Mouse (Mus musculus) layer of hippocampus, adult 6 months (tissue): ENCODE results near the gene S100a5. TPM values are rescaled to one million over a fixed set of nuclear protein-coding genes. Genes with fewer than 3 reads are reported as not detected.

Source experiments
- long read RNA-seq, 2 experiments: library from polyadenylated mRNA; unstranded; transcript quantifications; one replicate each; pipeline ENCODE4 v2.0.0; 2019 to 2020
- polyA plus RNA-seq: library from polyadenylated mRNA; unstranded; fragments of <200 nt; fragmentation: Nextera tagmentation; gene quantifications from 2 replicates; pipeline ENCODE4 v1.2.3, GENCODE M21; 2021

The S100a5 gene
- polyA plus RNA-seq = not detected in 2 replicates
- long read RNA-seq, experiment 1 = 0 reads
- long read RNA-seq, experiment 2 = 0 reads

DNA sequence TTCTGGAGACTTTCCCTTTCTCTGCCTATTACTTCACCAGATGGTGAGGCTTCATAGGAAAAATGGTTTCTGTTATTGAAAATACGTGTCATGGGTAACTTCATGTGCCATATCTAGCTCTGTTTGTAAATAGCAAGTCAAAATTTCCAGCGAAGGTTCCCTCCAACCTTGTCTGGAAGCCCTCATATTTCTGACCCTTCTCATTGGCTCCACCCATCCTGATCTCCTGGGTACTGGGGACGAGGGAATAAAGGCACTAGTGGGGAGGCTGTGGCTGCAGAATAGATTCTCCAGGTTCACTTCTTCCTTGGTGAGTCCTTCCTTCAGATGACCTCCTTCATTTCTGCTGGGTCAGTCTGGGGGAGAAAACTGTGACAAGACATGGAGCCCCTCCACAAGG lies at the start of gene S100a5:
Gene S100a5, plus strand, starts transcription at position 301 of the 400 bp plus-strand sequence.

GRCm38 (mm10) chr3:90560008-90560628 lies 48.2 kb upstream of the S100a5 start, which contains the start of gene S100a3:
TSS of gene S100a3 (plus strand) at chr3:90560578.

GRCm38 (mm10) chr3:90589947-90590346 lies 18.4 kb upstream of the S100a5 start, which contains the start of gene S100a2:
TSS of gene S100a2 (plus strand) at chr3:90590247.

DNA sequence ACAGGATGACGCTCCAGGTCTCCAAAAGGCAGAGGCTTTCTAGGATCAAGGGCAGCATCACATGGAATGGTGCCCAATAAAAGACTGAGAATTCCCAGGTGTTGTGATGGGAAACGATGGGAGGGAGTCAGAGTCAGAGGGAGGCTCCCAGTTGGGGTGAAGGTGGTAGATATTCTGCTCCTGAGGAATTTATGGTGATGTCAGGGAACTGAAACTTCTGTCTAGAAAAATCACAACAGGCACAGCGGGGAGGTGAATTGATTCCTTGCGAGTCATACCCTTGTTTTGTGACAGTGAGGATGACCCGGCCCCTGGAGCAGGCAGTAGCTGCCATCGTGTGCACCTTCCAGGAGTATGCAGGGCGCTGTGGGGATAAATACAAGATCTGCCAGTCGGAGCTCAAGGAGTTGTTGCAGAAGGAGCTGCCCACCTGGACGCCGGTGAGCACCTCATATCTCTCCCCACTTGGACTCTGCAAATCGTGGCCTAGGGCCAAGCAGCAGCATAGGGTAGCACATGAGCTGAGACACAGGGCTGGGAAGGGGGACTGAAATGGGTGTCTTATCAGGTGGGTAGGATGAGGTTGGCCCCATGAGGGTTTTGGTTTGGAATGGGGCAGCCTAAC lies 6.7 kb upstream of the S100a5 start, which contains the start of gene Gm42674:
Gene Gm42674, plus strand, starts transcription at position 419 of the 625 bp plus-strand sequence.

GRCm38 (mm10) chr3:90603623-90604022 lies 4.7 kb upstream of the S100a5 start, which contains the start of gene S100a4:
TSS of gene S100a4 (plus strand) at chr3:90603771.

DNA sequence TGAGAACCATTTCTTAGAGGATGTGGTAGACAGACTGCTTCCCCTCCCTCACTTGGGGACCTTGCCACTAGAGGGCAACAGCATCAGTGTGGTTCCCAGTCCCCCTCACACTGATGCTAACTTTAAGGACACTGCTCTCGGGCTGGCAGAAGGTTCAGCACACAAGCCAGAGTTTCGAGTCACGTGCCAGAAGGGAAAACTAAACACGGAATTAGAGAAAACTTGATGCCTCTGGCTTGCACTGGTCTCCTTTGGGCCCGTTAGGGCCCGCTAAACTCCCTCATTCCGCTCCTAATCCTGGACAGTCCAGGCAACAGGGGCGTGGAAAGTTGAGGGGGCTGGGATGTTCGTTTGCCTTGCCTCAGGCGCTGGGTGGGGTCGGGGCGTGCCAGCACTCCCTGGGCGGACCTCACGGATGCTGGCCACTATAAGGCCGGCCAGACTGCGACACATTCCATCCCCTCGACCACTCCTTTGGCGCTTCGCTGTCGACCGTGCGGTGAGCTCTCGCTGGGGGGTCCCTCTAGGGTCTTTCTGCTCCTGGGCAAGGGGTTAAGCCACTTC lies 4.5 kb downstream of the S100a5 start, which contains the start of gene S100a6:
Gene S100a6, plus strand, starts transcription at position 155 of the 564 bp plus-strand sequence.

GRCm38 (mm10) chr3:90653717-90654116 lies 45.4 kb downstream of the S100a5 start, which contains the start of gene S100a7a:
TSS of gene S100a7a (plus strand) at chr3:90654017.

Other genes starting within 250 kb of the S100a5 start
- gene Slc27a3, start 218.6 kb upstream of the S100a5 start, polyA plus RNA-seq = 3.6 TPM in 2 replicates
- gene Ints3, start 174.9 kb upstream of the S100a5 start, polyA plus RNA-seq = 12.0 and 12.8 TPM in 2 replicates
- 0.78 and 0.92 TPM in 2 replicates for gene Npr1, start 142.7 kb upstream of the S100a5 start, polyA plus RNA-seq
- gene Ilf2, start 132.4 kb upstream of the S100a5 start, polyA plus RNA-seq = 70.1 and 73.7 TPM in 2 replicates
- gene Snapin, start 117.5 kb upstream of the S100a5 start, polyA plus RNA-seq = 91.8 and 96.6 TPM in 2 replicates
- gene Chtop, start 99.0 kb upstream of the S100a5 start, polyA plus RNA-seq = 86.8 and 92.3 TPM in 2 replicates
- gene S100a1, start 94.1 kb upstream of the S100a5 start, polyA plus RNA-seq = 287 and 351 TPM in 2 replicates
- 174 and 206 TPM in 2 replicates for gene S100a13, start 94.1 kb upstream of the S100a5 start, polyA plus RNA-seq
- gene S100a14, start 81.7 kb upstream of the S100a5 start, polyA plus RNA-seq = 0.15 TPM in 1 of 2 replicates, not detected in the other
- 198 and 207 TPM in 2 replicates for gene S100a16, start 71.3 kb upstream of the S100a5 start, polyA plus RNA-seq
- gene S100a3, start 47.9 kb upstream of the S100a5 start, polyA plus RNA-seq = 0.58 and 1.2 TPM in 2 replicates
- not detected in 2 replicates for gene S100a2, start 18.3 kb upstream of the S100a5 start, polyA plus RNA-seq
- gene Gm42674, start 6.6 kb upstream of the S100a5 start, polyA plus RNA-seq = not detected in 2 replicates
- gene S100a4, start 4.8 kb upstream of the S100a5 start, polyA plus RNA-seq = 5.3 and 5.8 TPM in 2 replicates
- 46.6 and 59.7 TPM in 2 replicates for gene S100a6, start 4.4 kb downstream of the S100a5 start, polyA plus RNA-seq
- 0.10 TPM in 1 of 2 replicates, not detected in the other for gene S100a7a, start 45.5 kb downstream of the S100a5 start, polyA plus RNA-seq
- gene S100a8, start 60.5 kb downstream of the S100a5 start, polyA plus RNA-seq = 0.62 and 0.70 TPM in 2 replicates
- gene S100a9, start 87.2 kb downstream of the S100a5 start, polyA plus RNA-seq = not detected in 2 replicates
- not detected in 2 replicates for gene Pglyrp4, start 118.4 kb downstream of the S100a5 start, polyA plus RNA-seq
- gene Gm5849, start 169.4 kb downstream of the S100a5 start, polyA plus RNA-seq = not detected in 2 replicates